Mouse (Mus musculus) liver, embryonic 14.5 days (tissue): ENCODE results near the gene Rbm8a. TPM values are rescaled to one million over a fixed set of nuclear protein-coding genes. Genes with fewer than 3 reads are reported as not detected.
A peak's percentile ranks its signal among the peaks of the same experiment; 100 is the strongest.

ENCODE experiments used
- ATAC-seq: fragments of 200-750 bp; cut with Nextera tagmentation; 2 replicates; pipeline ENCODE4 v1.8.0; 2017; ENCODE audit warnings: moderate number of reproducible peaks, mild to moderate bottlenecking, moderate library complexity; ENCODE audit not compliant: insufficient read depth
- DNase-seq, 3 experiments: peaks; one replicate each; pipeline ENCODE4 v3.0.0-alpha.2; 2012 to 2013; ENCODE audit warnings: low read depth in 3 of 3, low spot score in 3 of 3
- H3K27ac ChIP-seq: fragments of 300-500 bp; sonication (generic); 2 replicates; pipeline ENCODE4 v1.5.1; 2014; ENCODE audit warnings: moderate library complexity, mild to moderate bottlenecking, control low read depth, inconsistent platforms
- H3K27me3 ChIP-seq: fragments of 300-500 bp; sonication (generic); 2 replicates; pipeline ENCODE4 v1.6.1; 2014; ENCODE audit warnings: mild to moderate bottlenecking, low read length, moderate library complexity; ENCODE audit not compliant: control insufficient read depth, insufficient read depth
- H3K36me3 ChIP-seq: fragments of 300-500 bp; sonication (generic); replicated peaks from 2 replicates; pipeline ENCODE4 v1.6.1; 2014; ENCODE audit warnings: low read depth; ENCODE audit not compliant: control insufficient read depth, insufficient read depth
- H3K4me1 ChIP-seq, 2 experiments: fragments of 200-500 bp in 1 of 2; fragments of 300-500 bp in 1 of 2; sonication (generic) in 1 of 2; replicated peaks; 2 replicates each; pipeline ENCODE4 v1.6.1; 2012 to 2014; ENCODE audit warnings: antibody characterized with exemption in 1 of 2, inconsistent platforms in 1 of 2, low read length in 1 of 2; ENCODE audit not compliant: control insufficient read depth in 2 of 2, insufficient read depth in 2 of 2
- H3K4me2 ChIP-seq: fragments of 300-500 bp; sonication (generic); 2 replicates; pipeline ENCODE4 v1.6.1; 2014; ENCODE audit warnings: low read depth, mild to moderate bottlenecking, control low read depth, moderate library complexity
- H3K4me3 ChIP-seq, 2 experiments: fragments of 200-500 bp in 1 of 2; fragments of 300-500 bp in 1 of 2; sonication (generic) in 1 of 2; 2 replicates each; pipeline ENCODE4 v1.5.1; 2012 to 2014; ENCODE audit warnings: low read depth in 2 of 2, low read length in 2 of 2, mild to moderate bottlenecking in 2 of 2, control low read depth in 1 of 2, inconsistent platforms in 1 of 2, moderate library complexity in 1 of 2; ENCODE audit not compliant: insufficient read depth in 1 of 2
- H3K9ac ChIP-seq: fragments of 300-500 bp; sonication (generic); replicated peaks from 2 replicates; pipeline ENCODE4 v1.6.1; 2014; ENCODE audit warnings: mild to moderate bottlenecking, control low read depth, moderate library complexity
- H3K9me3 ChIP-seq: fragments of 300-500 bp; sonication (generic); 2 replicates; pipeline ENCODE4 v1.6.1; 2016; ENCODE audit warnings: low read length, mixed read lengths; ENCODE audit not compliant: control insufficient read depth
- CTCF ChIP-seq: IDR thresholded peaks from 2 replicates; pipeline ENCODE4 v1.5.1; 2016; ENCODE audit warnings: antibody characterized with exemption, low read depth, control low read depth
- EP300 ChIP-seq: IDR thresholded peaks from 2 replicates; pipeline ENCODE4 v1.6.1; 2016; ENCODE audit warnings: antibody characterized with exemption, low read depth
- WGBS: fragments of 180-500 bp; shearing (Covaris S2); extraction: QIAGEN DNeasy Blood & Tissue Kit; methylation state at CpG from one replicate; pipeline ENCODE4 v1.1.7; 2014; ENCODE audit not compliant: insufficient replicate concordance; 5-methylcytosine and 5-hydroxymethylcytosine counted together
- polyA plus RNA-seq, 2 experiments: library from polyadenylated mRNA; depleted of rRNA in 1 of 2; stranded (reverse) in 1 of 2; unstranded in 1 of 2; fragments of >200 nt; fragmentation: Nextera tagmentation in 1 of 2; extraction: Ambion mirVana in 1 of 2; gene quantifications; 2 replicates each; pipeline versions ENCODE4 v1.2.1 to v1.2.3; 2012 to 2014

Rbm8a gene
- polyA plus RNA-seq, 2 experiments: 22.8 to 69.1 TPM

DNA sequence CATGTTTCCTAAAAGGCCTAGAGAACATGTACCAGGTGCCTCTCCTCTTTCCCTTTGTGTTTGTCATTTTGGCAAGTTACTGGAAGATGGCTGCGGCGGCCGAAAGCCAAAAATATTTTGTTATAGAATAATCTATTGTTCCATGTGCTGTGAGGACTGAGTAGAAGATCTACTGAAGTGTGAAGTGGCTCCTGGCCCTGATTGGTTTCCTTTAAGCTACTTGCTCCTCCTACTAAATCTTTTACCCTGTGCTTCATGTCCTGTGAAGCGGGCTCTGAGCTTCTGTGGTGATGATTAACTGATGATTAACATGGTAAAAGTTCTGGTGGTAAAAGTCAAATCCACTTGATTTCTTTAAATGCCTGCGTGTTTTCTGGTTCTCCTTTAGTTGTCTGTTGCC is 37.2 kb downstream of the Rbm8a start:
- no peak for DNase-seq
- TF ChIP-seq EP300 (no peak), CTCF (no peak)
- WGBS: 76% methylated on average over 5 of the region's 5 CpGs
- Histone ChIP-seq H3K4me1 (peaks cover 0 to 11% of the 10 kb centered on the region in 2 experiments; a peak in 3 of 4 replicates), H3K36me3 (no peaks in the 10 kb centered on the region), H3K9ac (no peak overlapping the region), H3K27me3 (peaks cover 3% of the 10 kb centered on the region; the same call in 1 of the 2 replicates), H3K27ac (no peak overlapping the region), H3K4me2 (no peak overlapping the region), H3K9me3 (no peaks in the 10 kb centered on the region), H3K4me3 (no peak overlapping the region)
- no peak for ATAC-seq

DNA sequence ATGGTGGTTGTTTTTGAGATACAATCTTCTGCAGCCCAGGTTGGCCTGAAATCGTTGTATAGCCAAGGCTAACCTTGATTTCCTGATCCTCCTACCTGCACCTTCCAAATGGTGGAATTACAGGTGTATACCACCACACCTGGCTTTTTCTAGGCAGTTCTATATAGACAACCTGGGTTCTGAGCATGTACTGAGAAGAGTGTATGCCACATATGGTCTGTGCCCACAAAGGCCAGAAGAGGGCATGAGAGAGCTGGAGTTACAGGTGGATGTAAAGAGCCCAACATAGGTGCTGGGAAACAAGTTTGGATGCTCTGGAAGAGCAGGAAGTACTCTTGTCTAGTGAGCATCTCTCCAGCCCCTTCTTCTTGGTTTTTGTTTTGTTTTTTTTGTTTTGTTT is 37.6 kb downstream of the Rbm8a start:
- H3K9me3 ChIP-seq: no peaks in the 10 kb centered on the region
- TF ChIP-seq CTCF (peak; percentile 68), EP300 (no peak)
- H3K36me3 ChIP-seq: no peaks in the 10 kb centered on the region
- no peak overlapping the region for H3K4me2 ChIP-seq
- no peak overlapping the region for H3K9ac ChIP-seq
- no peak overlapping the region for H3K4me3 ChIP-seq
- H3K27ac ChIP-seq: no peak overlapping the region
- ATAC-seq (no peak), DNase-seq (no peak)
- WGBS: 11% methylated on average over 1 of the region's 1 CpGs
- peaks cover 3% of the 10 kb centered on the region for H3K27me3 ChIP-seq
- peaks cover 0 to 11% of the 10 kb centered on the region in 2 experiments; a peak in 3 of 4 replicates for H3K4me1 ChIP-seq

DNA sequence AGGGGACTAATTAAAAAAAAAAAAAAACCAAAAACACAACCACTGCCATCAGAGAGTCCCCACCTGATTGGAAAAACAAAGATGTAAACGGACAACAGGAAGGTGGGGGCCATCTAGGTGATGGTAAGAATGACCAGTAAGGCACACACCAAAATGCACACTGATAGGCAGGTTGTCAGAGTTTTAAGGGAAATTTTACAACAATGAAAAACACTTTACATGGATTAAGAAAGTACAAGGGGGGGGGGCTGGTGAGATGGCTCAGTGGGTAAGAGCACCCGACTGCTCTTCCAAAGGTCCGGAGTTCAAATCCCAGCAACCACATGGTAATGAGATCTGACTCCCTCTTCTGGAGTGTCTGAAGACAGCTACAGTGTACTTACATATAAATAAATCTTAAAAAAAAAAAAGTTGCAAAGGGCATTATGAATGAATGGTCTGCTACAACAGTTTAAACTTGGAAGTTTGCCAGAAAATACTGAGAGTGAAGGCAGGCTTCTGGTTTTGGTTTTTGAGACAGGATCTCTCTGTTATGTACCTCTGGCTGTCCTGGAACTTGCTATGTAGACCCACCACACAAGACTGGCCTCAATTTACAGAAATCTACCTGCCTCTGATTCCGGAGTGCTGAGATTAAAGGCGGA is 38.8 kb downstream of the Rbm8a start:
- Histone ChIP-seq H3K9ac (no peak overlapping the region), H3K36me3 (no peaks in the 10 kb centered on the region), H3K4me2 (no peak overlapping the region), H3K9me3 (no peaks in the 10 kb centered on the region), H3K27ac (no peak overlapping the region), H3K4me3 (no peak overlapping the region), H3K27me3 (peaks cover 3% of the 10 kb centered on the region), H3K4me1 (peaks cover 0 to 10% of the 10 kb centered on the region in 2 experiments; a peak in 3 of 4 replicates)
- ATAC-seq (no peak), DNase-seq (no peak)
- 75% methylated on average over 5 of the region's 5 CpGs for WGBS
- no peak for TF ChIP-seq EP300
- no peak for TF ChIP-seq CTCF

DNA sequence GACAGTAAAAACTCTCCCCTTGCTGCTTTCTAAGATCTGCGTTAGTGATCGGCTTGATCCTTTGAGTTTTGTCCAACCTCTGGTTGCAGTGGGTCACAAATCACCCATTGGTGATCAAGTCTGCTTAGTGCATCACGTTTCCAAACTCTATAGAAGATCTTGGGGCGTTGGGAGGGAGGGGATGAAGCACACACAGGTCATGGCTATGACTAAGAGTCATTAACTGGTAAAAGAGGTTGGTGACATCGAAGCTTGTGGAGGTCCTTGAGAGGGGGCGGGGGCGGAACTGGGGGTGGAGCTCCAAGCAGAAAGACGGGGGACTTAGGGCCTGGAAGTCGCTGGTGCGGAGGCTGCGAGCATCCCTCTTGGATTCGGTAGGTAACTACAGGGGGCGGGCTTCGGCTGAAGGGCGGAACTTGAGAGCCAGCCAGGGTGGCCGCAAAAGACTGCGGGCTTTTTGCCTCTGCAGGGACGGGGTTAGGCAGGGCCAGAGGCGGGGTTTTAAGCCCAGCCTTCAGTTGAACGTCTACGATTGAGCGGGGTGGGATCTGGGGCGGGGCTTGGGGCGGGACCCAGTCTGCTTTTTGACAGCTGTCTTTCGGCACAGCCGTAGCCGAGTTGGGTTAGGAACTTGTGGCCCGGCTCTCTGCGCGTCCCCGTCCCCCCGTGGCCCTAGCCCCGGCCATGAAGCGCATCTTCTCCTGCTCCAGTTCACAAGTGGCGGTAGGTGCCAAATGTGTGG is 40.2 kb downstream of the Rbm8a start, which contains the start of gene Ankrd35:
TSS of gene Ankrd35 (plus strand) at position 405 of the 742 bp plus-strand sequence.
- H3K4me3 ChIP-seq: peak within 1 kb of the TSS; percentile 38 to 50
- H3K36me3 ChIP-seq: no peaks in the 10 kb centered on the region
- ATAC-seq: peak; percentile 88
- peak; percentile 49 to 76 (median 55) for DNase-seq
- no peak within 1 kb of the TSS for H3K9ac ChIP-seq
- H3K4me2 ChIP-seq: peak within 1 kb of the TSS; percentile 62
- TF ChIP-seq EP300: no peak
- TF ChIP-seq CTCF: peak; percentile 42
- H3K9me3 ChIP-seq: no peaks in the 10 kb centered on the region
- peaks cover 3% of the 10 kb centered on the region for H3K27me3 ChIP-seq
- no peak within 1 kb of the TSS for H3K27ac ChIP-seq
- H3K4me1 ChIP-seq: peaks cover 0 to 7% of the 10 kb centered on the region in 2 experiments; a peak in 3 of 4 replicates
- WGBS: 4% methylated on average over 35 of the region's 35 CpGs

DNA sequence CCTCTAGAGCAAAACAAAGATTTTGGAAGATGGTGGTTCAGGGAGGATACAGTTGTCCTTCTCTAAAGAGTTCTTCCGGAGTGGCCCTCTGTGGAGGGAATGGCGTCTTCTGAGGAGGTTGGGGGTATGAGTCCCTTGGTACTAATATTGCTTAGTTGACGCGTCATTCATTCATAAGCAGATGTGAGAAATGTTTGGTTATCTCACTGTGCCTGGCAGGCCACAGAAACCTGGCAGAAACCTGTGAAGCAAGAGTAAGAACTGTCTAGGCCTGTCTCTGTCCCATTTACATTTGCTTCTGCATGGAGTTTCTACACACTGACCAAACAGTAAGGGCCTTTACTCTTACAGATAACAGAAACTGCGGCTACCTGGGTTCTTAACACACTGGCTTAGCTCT is 41.8 kb downstream of the Rbm8a start:
- no peak for ATAC-seq
- H3K9ac ChIP-seq: no peak overlapping the region
- peaks cover 3% of the 10 kb centered on the region for H3K27me3 ChIP-seq
- no peaks in the 10 kb centered on the region for H3K9me3 ChIP-seq
- TF ChIP-seq CTCF: no peak
- no peak for TF ChIP-seq EP300
- H3K4me2 ChIP-seq: no peak overlapping the region
- 78% methylated on average over 5 of the region's 5 CpGs for WGBS
- no peak for DNase-seq
- H3K4me3 ChIP-seq: no peak overlapping the region
- peaks cover 0 to 7% of the 10 kb centered on the region in 2 experiments; a peak in 3 of 4 replicates for H3K4me1 ChIP-seq
- no peak overlapping the region for H3K27ac ChIP-seq
- no peaks in the 10 kb centered on the region for H3K36me3 ChIP-seq
